Mouse (Mus musculus) thymus, postnatal 0 days (tissue): Measurements from ENCODE around the gene Dnaic1. TPM values are rescaled to one million over a fixed set of nuclear protein-coding genes. Genes with fewer than 3 reads are reported as not detected.
"Not testable (repeated sequence)": the region's sequence is repeated elsewhere in the genome, so short reads cannot be mapped to it uniquely, and the experiment has no call there.

Experiments
- DNase-seq: peaks from one replicate; pipeline ENCODE4 v3.0.0-alpha.2; 2015; ENCODE audit warnings: low spot score
- polyA plus RNA-seq: library from polyadenylated mRNA; unstranded; fragments of >200 nt; fragmentation: Nextera tagmentation; extraction: Ambion mirVana; gene quantifications from 2 replicates; pipeline ENCODE4 v1.2.1, GENCODE M21; 2015

The Dnaic1 gene
- polyA plus RNA-seq, 1 experiment from 2014 or later = 0.60 TPM

DNA sequence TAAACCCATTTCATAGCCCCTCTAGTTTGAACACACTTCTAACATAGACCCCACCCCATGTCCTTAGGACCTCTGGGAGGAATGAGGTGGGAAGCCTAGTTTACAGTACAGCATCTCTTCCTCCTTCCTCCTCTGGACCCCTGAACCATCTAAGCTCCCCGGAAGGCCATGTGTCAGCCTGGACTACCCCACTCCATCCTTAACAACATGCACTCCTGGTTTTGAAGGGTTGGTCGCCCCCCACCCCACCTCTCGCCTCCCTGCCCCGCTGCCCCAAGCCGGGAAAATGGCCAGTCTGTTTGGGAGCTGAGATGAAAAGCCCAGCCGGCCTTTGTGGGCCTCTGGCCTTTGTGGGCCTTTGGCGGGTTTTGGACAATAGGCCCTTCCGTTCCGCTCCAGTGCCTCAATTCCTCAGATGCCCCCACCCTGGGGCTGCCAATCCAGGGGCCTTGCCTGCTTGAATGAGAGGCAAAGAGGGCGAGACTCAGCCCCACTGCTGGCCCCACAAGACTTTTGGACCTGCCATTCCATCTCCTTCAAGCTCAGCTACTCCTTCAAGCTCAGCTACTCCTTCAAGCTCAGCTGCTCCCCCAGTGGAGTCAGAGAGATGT, 116.4 kb downstream of the Dnaic1 start:
- DNase-seq = not testable (repeated sequence)

Other genes with a start within 250 kb of the Dnaic1 start
- 37.2 and 43.2 TPM in 2 replicates for gene Ubap1, start 220.8 kb upstream of the Dnaic1 start, polyA plus RNA-seq
- 5.6 and 5.9 TPM in 2 replicates for gene Kif24, start 104.9 kb upstream of the Dnaic1 start, polyA plus RNA-seq
- 28.5 and 31.0 TPM in 2 replicates for gene Nudt2, start 104.6 kb upstream of the Dnaic1 start, polyA plus RNA-seq
- gene AI464131, start 66.7 kb upstream of the Dnaic1 start, polyA plus RNA-seq = 0.60 TPM in 2 replicates
- 0.94 and 1.5 TPM in 2 replicates for gene 1110017D15Rik, start 52.4 kb upstream of the Dnaic1 start, polyA plus RNA-seq
- gene Fam219a, start 237 bp upstream of the Dnaic1 start, polyA plus RNA-seq = 1.6 and 2.7 TPM in 2 replicates
- gene Enho, start 70.5 kb downstream of the Dnaic1 start, polyA plus RNA-seq = 10.3 and 10.5 TPM in 2 replicates
- 0.26 and 0.43 TPM in 2 replicates for gene Cntfr, start 127.3 kb downstream of the Dnaic1 start, polyA plus RNA-seq
- 35.8 and 39.3 TPM in 2 replicates for gene Il11ra1, start 130.2 kb downstream of the Dnaic1 start, polyA plus RNA-seq
- 68.3 and 75.1 TPM in 2 replicates for gene Rpp25l, start 143.8 kb downstream of the Dnaic1 start, polyA plus RNA-seq
- 180 and 181 TPM in 2 replicates for gene Dctn3, start 153.4 kb downstream of the Dnaic1 start, polyA plus RNA-seq
- 0.06 TPM in 1 of 2 replicates, not detected in the other for gene Arid3c, start 161.4 kb downstream of the Dnaic1 start, polyA plus RNA-seq
- 48.2 and 49.3 TPM in 2 replicates for gene Galt, start 185.5 kb downstream of the Dnaic1 start, polyA plus RNA-seq
- gene Sigmar1, start 186.4 kb downstream of the Dnaic1 start, polyA plus RNA-seq = 36.1 and 40.3 TPM in 2 replicates
- gene Ccl27a, start 204.5 kb downstream of the Dnaic1 start, polyA plus RNA-seq = 39.3 and 41.1 TPM in 2 replicates